Mouse (Mus musculus): ENCODE data around the gene Catsperg2. TPM values are rescaled to one million over a fixed set of nuclear protein-coding genes. Genes with fewer than 3 reads are reported as not detected.
"Not testable (repeated sequence)": the region's sequence is repeated elsewhere in the genome, so short reads cannot be mapped to it uniquely, and the experiment has no call there.

The Catsperg2 gene
- polyA plus RNA-seq (2015; fragmentation: Nextera tagmentation; extraction: Ambion mirVana): 0.08 TPM in 1 of 2 replicates, not detected in the other

- H3K9me3 ChIP-seq; H3K4me1 ChIP-seq (replicated peaks); H3K4me3 ChIP-seq (replicated peaks); ATAC-seq; H3K27me3 ChIP-seq (replicated peaks); H3K27ac ChIP-seq; H3K9ac ChIP-seq; H3K36me3 ChIP-seq: not testable (repeated sequence)
- 0 out of 2 replicates have a peak within 1 kb of the TSS, but pooled peaks have one; percentile 14 for H3K4me2 ChIP-seq (replicated peaks)
- 57% methylated on average over 11 of the region's 11 CpGs for WGBS
Measured at GRCm38 (mm10) chr7:29726860-29727259, at the start of gene Catsperg2. Catsperg2 (minus strand) TSS chr7:29727032.

DNA sequence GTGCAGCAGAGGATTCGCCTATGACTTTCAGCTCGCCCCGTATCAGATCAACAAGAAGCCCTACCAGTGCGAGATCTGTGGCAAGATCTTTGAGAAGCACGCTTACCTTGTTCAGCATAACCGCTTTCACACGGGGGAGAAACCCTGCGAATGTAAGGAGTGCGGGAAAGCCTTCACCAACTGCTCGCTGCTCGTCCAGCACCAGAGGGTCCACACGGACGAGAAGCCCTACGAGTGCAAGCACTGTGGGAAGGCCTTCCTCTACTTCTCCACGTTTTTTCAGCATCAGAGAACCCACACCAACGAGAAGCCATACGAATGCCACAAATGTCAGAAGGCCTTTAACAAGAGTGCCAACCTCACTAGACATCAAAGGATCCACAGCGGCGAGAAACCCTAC, 49.7 kb upstream of the Catsperg2 start:
- WGBS: 95% methylated on average over 19 of the region's 19 CpGs
- H3K9ac ChIP-seq: no peak overlapping the region
- H3K4me3 ChIP-seq (replicated peaks): no peak overlapping the region
- no peak overlapping the region for H3K27ac ChIP-seq
- no peak for ATAC-seq
- H3K9me3 ChIP-seq: no peaks in the 10 kb centered on the region
- peaks cover 56% of the 10 kb centered on the region for H3K36me3 ChIP-seq
- no peak overlapping the region for H3K4me2 ChIP-seq (replicated peaks)
- no peaks in the 10 kb centered on the region for H3K4me1 ChIP-seq (replicated peaks)
- no peaks in the 10 kb centered on the region for H3K27me3 ChIP-seq (replicated peaks)

DNA sequence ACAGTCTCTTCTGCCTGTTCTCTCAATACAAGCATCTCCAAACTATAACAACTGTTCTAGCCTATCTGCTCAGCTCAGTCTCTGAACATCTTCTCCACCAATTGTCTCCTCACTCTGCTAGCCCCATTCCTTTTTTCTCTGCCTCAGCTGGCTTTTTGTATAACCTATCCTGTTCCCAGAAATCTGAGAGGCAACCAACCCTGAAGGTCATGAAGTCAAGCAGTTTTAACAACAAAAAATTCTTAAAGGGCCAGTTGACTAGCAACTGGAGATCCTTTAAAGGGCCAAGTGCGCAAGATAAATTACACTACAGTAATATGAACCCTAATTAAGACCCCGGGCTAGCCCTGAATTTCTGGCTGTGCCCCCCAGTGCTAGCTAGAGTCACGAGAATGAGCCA, 47.5 kb upstream of the Catsperg2 start:
- 91% methylated on average over 3 of the region's 3 CpGs for WGBS
- no peak overlapping the region for H3K4me3 ChIP-seq (replicated peaks)
- ATAC-seq: no peak
- no peak overlapping the region for H3K4me2 ChIP-seq (replicated peaks)
- H3K9me3 ChIP-seq: no peaks in the 10 kb centered on the region
- no peak overlapping the region for H3K9ac ChIP-seq
- no peaks in the 10 kb centered on the region for H3K27me3 ChIP-seq (replicated peaks)
- H3K36me3 ChIP-seq: peaks cover 56% of the 10 kb centered on the region
- no peak overlapping the region for H3K27ac ChIP-seq
- peaks cover 2% of the 10 kb centered on the region for H3K4me1 ChIP-seq (replicated peaks)

DNA sequence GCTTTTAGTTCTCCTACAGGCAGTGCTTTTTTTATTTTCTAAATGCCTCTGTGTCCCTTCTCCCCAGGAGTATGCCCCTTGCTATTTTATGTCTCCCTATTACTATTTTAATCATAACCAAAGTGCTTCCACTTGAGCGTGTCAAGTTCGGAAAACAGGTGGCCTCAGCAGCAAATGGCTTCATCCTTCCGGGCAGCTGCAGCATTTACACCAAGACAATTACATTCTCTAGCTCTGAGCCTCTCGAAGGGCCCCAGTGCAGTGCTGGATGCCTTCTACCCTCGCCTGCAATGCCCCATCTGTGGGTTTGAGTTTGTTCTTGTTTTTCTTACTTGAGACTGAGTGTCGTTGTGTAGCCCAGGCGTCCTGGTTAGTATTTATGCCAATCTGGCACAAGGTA, 46.7 kb upstream of the Catsperg2 start:
- Histone ChIP-seq H3K36me3 (peaks cover 51% of the 10 kb centered on the region), H3K27me3 (replicated peaks) (no peaks in the 10 kb centered on the region), H3K9ac (no peak overlapping the region), H3K9me3 (no peaks in the 10 kb centered on the region), H3K4me1 (replicated peaks) (peaks cover 5% of the 10 kb centered on the region), H3K4me3 (replicated peaks) (no peak overlapping the region), H3K27ac (no peak overlapping the region), H3K4me2 (replicated peaks) (no peak overlapping the region)
- ATAC-seq: no peak
- WGBS: 89% methylated on average over 7 of the region's 7 CpGs

DNA sequence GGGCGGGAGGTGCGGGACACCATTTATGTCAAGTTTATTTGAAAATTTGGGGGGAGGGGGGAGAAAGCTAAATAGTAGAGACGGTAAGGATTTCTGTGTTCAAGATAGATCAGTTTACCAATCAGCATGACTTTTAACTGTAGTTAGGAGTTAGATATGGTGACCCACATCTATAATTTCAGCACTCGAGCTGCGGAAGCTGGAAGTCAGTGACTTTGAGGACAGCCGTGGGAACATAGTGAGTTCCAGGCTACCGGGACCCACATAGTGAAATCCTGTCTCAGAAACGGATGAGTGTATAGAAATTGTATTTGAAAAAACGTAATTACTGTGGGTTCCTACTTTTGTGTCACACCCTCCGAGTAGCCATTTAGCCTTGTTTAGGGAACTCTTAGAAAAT, 42.1 kb upstream of the Catsperg2 start:
- Histone ChIP-seq H3K36me3 (peaks cover 14% of the 10 kb centered on the region), H3K27me3 (replicated peaks) (no peaks in the 10 kb centered on the region), H3K27ac (peak overlapping the region; percentile 94; the same call in 1 of the 2 replicates), H3K4me3 (replicated peaks) (peak overlapping the region; percentile 66), H3K4me1 (replicated peaks) (peaks cover 5% of the 10 kb centered on the region), H3K4me2 (replicated peaks) (peak overlapping the region; percentile 69), H3K9ac (peak overlapping the region; percentile 67), H3K9me3 (no peaks in the 10 kb centered on the region)
- peak; percentile 7; the same call in 1 of the 2 replicates for ATAC-seq
- 5% methylated on average over 10 of the region's 10 CpGs for WGBS

DNA sequence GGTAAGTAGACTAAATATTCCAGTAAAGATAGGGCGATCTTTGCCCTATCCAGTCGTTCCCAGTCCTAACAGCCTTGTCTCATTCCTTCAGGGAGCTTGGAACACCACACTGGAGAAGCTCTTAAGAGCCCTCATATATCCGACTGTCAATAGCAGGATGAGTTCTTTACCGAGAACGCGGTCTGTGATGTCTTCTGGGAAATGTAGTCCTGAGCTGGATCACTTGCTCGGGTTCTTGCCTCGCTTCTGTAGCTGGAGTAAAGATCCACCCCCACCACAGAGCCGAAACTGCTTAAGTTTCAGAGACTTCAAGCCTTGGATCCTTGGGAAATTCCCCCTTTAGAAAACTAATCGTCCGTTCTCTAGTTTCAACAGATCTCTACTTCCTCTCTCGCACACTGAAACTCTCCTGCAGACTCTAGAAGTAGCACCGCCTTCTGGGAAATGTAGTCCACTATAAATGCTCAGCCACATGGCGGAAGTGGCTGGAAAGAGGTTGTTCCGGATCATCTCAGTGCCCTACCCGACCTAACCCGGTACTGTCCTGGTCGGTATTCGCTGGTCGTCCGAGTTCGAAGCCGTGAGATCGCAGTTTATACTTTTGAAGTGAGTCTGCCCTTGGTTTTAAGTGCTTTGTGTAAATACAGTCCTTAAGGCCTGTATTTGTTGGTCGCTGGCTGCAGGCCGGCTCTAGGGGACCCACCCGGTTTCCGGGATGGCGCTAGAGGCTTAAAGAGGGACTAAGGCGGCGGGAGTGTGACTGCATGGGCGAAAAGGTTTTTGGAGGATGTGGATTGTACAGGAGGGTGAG, 41.5 kb upstream of the Catsperg2 start, which contains the start of gene Zfp84:
Zfp84 (plus strand) TSS at position 463 of the 811 bp plus-strand sequence.
- Histone ChIP-seq H3K9me3 (no peaks in the 10 kb centered on the region), H3K4me1 (replicated peaks) (peaks cover 5% of the 10 kb centered on the region), H3K27me3 (replicated peaks) (no peaks in the 10 kb centered on the region), H3K36me3 (peaks cover 7% of the 10 kb centered on the region), H3K4me2 (replicated peaks) (peak within 1 kb of the TSS; percentile 69), H3K4me3 (replicated peaks) (peak within 1 kb of the TSS; percentile 66), H3K27ac (peak within 1 kb of the TSS; percentile 94), H3K9ac (peak within 1 kb of the TSS; percentile 67)
- ATAC-seq: peak; percentile 98
- WGBS: under 1% methylated on average over 32 of the region's 32 CpGs

- H3K27me3 ChIP-seq (replicated peaks): no peaks in the 10 kb centered on the region
- H3K4me1 ChIP-seq (replicated peaks): peaks cover 5% of the 10 kb centered on the region
- H3K9ac ChIP-seq: peak overlapping the region; percentile 52
- peak; percentile 50 for ATAC-seq
- no peaks in the 10 kb centered on the region for H3K9me3 ChIP-seq
- peak overlapping the region; percentile 69 for H3K4me2 ChIP-seq (replicated peaks)
- 3% methylated on average over 15 of the region's 15 CpGs for WGBS
- H3K36me3 ChIP-seq: peaks cover 4% of the 10 kb centered on the region; the same call in 1 of the 2 replicates
- H3K4me3 ChIP-seq (replicated peaks): peak overlapping the region; percentile 66
- 0 out of 2 replicates have a peak overlapping the region, but pooled peaks have one; percentile 64 for H3K27ac ChIP-seq
Measured at GRCm38 (mm10) chr7:29767058-29767686, 40.3 kb upstream of the Catsperg2 start.

DNA sequence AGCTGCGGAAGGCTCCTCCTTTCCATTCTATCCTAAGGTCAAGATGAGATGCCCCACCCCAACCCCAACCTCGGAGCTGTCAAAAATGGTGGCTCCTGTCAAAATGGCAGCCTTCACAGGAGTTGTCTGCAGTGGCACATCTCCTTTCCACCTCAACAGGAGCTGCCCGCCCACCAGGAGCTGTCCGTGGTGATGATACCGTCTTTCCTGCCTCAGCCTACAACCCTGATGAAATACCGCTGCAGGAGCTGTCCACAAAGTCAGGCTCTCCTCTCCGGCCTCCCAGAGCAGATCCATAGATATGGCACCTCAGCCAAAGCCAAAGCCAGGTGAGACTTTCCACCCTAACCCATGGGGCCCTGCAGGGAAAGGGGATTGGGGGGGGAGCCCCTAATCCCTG, 37.9 kb upstream of the Catsperg2 start:
- Histone ChIP-seq H3K4me3 (replicated peaks) (no peak overlapping the region), H3K9ac (no peak overlapping the region), H3K36me3 (no peaks in the 10 kb centered on the region), H3K9me3 (no peaks in the 10 kb centered on the region), H3K4me1 (replicated peaks) (peaks cover 5% of the 10 kb centered on the region), H3K27me3 (replicated peaks) (no peaks in the 10 kb centered on the region), H3K27ac (no peak overlapping the region), H3K4me2 (replicated peaks) (no peak overlapping the region)
- no peak for ATAC-seq
- 80% methylated on average over 7 of the region's 7 CpGs for WGBS

- 88% methylated on average over 5 of the region's 5 CpGs for WGBS
- Histone ChIP-seq H3K27ac (no peak overlapping the region), H3K9me3 (no peaks in the 10 kb centered on the region), H3K4me2 (replicated peaks) (no peak overlapping the region), H3K9ac (no peak overlapping the region), H3K27me3 (replicated peaks) (no peaks in the 10 kb centered on the region), H3K4me1 (replicated peaks) (no peaks in the 10 kb centered on the region), H3K36me3 (no peaks in the 10 kb centered on the region), H3K4me3 (replicated peaks) (no peak overlapping the region)
- no peak for ATAC-seq
Measured at GRCm38 (mm10) chr7:29760476-29760875, 33.6 kb upstream of the Catsperg2 start.

DNA sequence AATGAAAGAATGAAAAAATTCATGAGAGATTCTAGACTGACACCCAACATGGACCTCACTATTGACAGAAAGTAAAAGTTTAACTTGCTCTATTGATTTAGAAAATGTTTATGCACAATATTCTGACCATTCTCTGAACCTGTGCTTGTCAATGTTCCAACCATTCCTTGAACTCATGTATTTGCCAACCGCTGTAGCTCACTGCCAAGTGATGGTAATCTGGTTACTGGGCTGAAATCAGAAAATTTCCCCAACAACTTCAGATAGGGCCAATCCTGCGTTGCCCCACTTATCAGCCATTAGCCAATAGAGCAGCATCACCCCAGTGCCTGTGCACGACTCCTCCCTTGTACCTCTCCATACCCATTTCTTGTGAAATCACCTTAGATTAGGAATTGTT, 15.4 kb upstream of the Catsperg2 start:
- no peaks in the 10 kb centered on the region for H3K36me3 ChIP-seq
- 71% methylated on average over 3 of the region's 3 CpGs for WGBS
- no peak overlapping the region for H3K4me3 ChIP-seq (replicated peaks)
- H3K4me1 ChIP-seq (replicated peaks): no peaks in the 10 kb centered on the region
- no peak overlapping the region for H3K9ac ChIP-seq
- H3K4me2 ChIP-seq (replicated peaks): no peak overlapping the region
- no peak overlapping the region for H3K27ac ChIP-seq
- ATAC-seq: no peak
- no peaks in the 10 kb centered on the region for H3K9me3 ChIP-seq
- H3K27me3 ChIP-seq (replicated peaks): no peaks in the 10 kb centered on the region

- no peak for ATAC-seq
- peaks cover 5% of the 10 kb centered on the region; the same call in 1 of the 2 replicates for H3K9me3 ChIP-seq
- H3K27me3 ChIP-seq (replicated peaks): no peaks in the 10 kb centered on the region
- no peaks in the 10 kb centered on the region for H3K36me3 ChIP-seq
- no peaks in the 10 kb centered on the region for H3K4me1 ChIP-seq (replicated peaks)
- no peak overlapping the region for H3K4me2 ChIP-seq (replicated peaks)
- H3K9ac ChIP-seq: no peak overlapping the region
- WGBS: 88% methylated on average over 2 of the region's 2 CpGs
- no peak overlapping the region for H3K27ac ChIP-seq
- no peak overlapping the region for H3K4me3 ChIP-seq (replicated peaks)
Measured at GRCm38 (mm10) chr7:29728055-29728454, 1.2 kb upstream of the Catsperg2 start.

GRCm38 (mm10) chr7:29725461-29726142, 1.2 kb downstream of the Catsperg2 start:
- not testable (repeated sequence) for H3K4me3 ChIP-seq (replicated peaks); H3K27me3 ChIP-seq (replicated peaks); H3K9me3 ChIP-seq; H3K36me3 ChIP-seq; H3K4me1 ChIP-seq (replicated peaks); H3K27ac ChIP-seq; H3K9ac ChIP-seq
- WGBS: 26% methylated on average over 16 of the region's 17 CpGs
- peak; percentile 47 for ATAC-seq
- 0 out of 2 replicates have a peak overlapping the region, but pooled peaks have one; percentile 14 for H3K4me2 ChIP-seq (replicated peaks)
